Mouse (Mus musculus) testis, postnatal 10 days (tissue): ENCODE measurements around the gene Lpcat1.
A peak's percentile ranks its signal among the peaks of the same experiment; 100 is the strongest.

Source experiments
- DNase-seq: peaks from one replicate; pipeline ENCODE4 v3.0.0; 2021; ENCODE audit warnings: low spot score

Gene Lpcat1

GRCm38 (mm10) chr13:73446943-73447342 lies 20.1 kb upstream of the Lpcat1 start:
- DNase-seq = peak; percentile 73

GRCm38 (mm10) chr13:73447478-73447877 lies 19.5 kb upstream of the Lpcat1 start:
- no peak for DNase-seq

DNA sequence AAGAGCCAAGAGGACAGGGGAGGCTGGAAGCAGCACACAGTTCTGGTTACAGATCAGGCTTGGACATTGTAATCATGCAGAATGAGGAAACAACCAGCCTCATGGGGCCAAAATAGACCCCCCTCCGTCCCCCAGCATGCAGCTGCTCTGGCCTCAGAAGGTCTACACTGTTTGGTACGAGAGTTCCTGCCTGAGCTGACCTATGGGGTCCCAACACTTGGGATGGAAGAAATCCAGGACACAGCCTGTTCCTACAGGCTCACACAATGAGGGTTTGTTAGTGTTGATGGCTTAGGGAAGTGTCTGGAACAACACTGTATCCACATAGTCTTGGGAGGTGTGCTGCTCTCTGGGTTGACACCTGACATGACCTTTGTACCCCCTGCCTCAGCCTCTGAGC lies 18.8 kb upstream of the Lpcat1 start:
- no peak for DNase-seq

DNA sequence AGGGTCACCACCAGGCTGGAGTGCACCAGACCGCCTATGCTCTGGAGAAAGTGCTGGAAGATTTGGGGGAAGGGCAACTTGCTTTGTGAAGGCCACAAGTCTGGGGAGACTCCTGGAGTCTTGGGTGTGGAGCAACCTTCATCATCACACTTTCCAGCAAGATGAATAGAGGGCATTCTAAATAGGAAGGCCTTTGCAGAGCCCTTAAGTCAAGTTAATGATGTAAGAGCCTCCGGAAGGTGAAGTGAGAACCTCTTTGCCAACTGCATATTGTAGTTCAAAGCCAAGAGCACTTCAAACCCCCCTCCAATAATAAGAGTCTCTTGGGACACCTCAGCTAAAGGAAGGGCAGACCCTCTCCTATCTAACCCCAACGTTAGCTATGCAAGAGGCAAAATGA lies 18.3 kb upstream of the Lpcat1 start:
- no peak for DNase-seq

- DNase-seq = no peak
Observed at GRCm38 (mm10) chr13:73453503-73454217, 13.3 kb upstream of the Lpcat1 start.

- DNase-seq = no peak
Observed at GRCm38 (mm10) chr13:73455328-73455727, 11.7 kb upstream of the Lpcat1 start.

DNA sequence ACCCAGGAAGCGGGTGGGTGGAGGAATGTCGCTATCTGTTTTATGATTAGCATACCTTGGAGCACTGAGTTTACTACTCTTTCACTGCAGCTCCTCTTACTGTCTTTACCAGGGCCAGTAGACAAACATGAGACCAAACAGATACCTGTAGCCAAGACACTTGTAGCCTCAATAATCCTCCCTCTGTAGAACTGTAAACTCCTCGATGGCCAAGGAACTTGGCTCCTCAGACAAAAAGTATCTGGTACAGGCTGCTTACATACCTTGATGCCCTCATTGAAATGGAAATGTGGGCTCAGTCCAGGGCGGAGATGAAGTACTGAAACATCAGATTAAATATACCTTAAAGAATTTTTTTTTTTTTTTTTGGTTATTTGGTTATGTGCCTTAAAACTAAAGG lies 9.7 kb upstream of the Lpcat1 start:
- no peak for DNase-seq

GRCm38 (mm10) chr13:73457741-73458140 lies 9.3 kb upstream of the Lpcat1 start:
- no peak for DNase-seq

- DNase-seq = no peak
Observed at GRCm38 (mm10) chr13:73458719-73459118, 8.3 kb upstream of the Lpcat1 start.

DNA sequence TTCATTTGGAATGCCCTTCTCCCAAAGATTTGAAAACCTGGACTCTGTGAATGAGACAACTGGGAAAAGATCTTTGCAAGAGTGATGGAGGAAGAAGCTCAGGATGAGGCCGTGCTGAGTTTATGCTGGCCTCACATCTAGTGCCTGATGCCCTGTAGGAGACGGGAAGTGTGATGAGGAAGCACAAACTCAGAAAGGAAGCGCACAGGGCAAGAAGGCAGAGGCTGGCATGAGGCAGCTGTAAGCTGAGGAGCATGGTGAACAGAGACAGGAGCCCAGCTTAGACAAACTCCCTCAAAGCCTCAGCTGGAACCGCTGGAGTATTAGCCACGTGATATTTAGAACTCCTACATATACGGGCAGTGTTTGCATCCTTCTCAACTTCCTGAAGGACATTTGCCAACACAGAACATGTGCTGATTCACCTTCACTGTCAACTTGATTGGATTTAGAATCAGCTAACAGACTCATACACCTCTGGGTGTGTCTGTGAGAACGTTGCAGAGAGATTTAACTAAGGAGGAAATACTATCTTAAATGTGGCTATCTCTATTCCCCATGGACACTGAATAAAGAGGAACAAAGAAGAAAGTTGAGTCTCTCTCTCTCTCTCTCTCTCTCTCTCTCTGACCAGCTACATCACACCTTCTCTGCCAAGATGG lies 7.7 kb upstream of the Lpcat1 start:
- DNase-seq = no peak

GRCm38 (mm10) chr13:73461551-73461950 lies 5.4 kb upstream of the Lpcat1 start:
- DNase-seq = no peak

- DNase-seq = no peak
Observed at GRCm38 (mm10) chr13:73465156-73465555, 1.8 kb upstream of the Lpcat1 start.

- DNase-seq = no peak
Observed at GRCm38 (mm10) chr13:73466411-73466810, 586 bp upstream of the Lpcat1 start.

DNA sequence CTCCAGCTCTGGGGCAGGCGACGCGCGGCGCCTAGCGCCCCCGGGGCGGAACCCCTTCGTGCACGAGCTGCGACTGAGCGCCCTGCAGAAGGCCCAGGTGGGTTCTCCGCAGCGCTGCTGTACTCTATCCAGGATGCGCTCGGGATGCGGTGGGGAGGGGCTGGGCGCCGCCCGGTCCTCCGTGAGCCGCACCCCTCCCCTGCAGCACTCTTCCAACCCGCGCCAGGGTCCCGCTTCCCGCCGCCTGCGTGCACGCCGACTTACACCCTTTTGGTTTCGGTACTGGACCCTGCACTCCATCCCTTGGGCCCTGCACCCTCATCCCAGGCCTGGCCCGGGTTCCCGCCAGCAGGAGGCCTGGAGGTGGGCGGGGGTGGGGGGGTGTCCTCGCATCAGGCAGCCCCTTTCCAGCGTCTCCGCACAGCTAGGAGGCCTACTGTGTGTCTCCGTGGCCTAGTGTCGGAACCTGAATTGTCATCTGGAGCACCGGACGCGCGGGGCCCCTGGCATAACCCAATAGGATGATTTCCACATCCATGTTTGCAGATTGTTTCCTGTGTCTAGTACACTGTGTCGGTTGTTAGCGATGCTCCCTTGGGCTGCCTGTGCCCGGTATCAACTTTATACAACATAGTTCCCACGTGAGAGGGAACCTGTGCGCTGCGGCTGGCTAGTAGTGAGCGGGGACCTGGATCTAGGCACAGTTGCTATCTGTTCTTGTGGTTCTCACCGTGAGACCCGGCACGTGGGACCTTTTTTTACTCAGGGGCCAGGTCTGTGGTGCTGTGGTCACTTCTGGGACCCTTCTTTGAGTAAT lies 632 bp downstream of the Lpcat1 start:
- DNase-seq = peak; percentile 67

DNA sequence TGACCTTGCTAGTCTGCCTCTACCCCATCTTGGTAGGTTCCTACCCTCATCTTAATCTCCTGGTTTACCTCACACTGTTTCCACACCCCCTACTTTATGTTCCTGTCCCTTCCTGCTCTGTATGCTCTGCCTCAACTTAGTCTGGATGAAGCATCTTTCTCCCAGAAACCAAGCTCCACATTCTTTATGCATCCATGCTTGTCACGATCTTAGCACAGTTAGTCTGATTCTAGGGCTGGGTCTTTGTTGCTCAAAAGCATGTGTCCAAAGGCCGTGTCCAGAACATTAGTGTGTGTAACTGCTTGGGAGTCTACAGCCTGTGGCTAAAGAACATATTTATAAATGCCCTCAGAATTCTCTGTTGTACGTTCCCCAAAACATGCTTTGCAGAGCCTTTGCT lies 1.8 kb downstream of the Lpcat1 start:
- no peak for DNase-seq

GRCm38 (mm10) chr13:73469257-73469967 lies 2.4 kb downstream of the Lpcat1 start:
- DNase-seq = no peak

DNA sequence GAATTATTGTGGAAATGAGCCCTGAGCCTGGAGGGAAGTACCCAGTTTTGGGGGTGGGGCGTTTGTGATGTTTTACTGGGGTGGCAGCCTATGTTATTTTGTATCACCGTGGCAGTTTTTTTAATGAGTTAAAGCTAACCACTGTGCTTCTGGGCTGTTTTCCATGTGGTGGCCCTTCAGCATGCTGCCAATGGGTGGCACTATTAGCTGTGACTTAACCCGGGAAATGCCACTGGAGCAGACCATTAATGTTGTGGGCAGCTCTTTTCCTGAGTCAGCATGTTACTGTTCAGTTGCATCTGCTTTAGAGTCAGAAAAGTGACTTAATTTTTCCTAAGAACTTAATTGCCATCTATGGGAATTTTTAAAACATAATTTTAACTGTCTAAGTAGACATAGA lies 5.5 kb downstream of the Lpcat1 start:
- no peak for DNase-seq

GRCm38 (mm10) chr13:73473746-73474145 lies 6.7 kb downstream of the Lpcat1 start:
- DNase-seq = no peak

DNA sequence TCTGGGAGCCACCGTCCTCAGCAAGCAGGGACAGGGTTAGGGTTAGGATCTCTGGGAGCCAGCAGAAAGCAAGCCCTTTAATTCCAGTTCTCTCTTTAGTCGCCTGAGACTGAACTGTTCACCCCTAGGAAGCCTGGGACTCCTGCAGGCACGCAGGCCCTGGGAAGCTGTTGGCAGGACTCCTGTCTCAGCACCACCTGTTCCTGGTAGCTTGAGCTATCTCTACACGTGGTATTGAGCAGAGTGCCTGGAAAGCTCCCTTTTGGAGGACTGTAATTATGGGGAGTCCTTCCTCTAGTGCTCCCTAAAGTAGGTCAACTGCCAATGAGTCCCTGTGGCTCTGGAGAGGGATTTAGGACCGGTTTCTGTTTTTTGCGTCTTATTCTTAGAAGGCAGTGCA lies 7.2 kb downstream of the Lpcat1 start:
- no peak for DNase-seq

GRCm38 (mm10) chr13:73475058-73475980 lies 8.3 kb downstream of the Lpcat1 start:
- no peak for DNase-seq

DNA sequence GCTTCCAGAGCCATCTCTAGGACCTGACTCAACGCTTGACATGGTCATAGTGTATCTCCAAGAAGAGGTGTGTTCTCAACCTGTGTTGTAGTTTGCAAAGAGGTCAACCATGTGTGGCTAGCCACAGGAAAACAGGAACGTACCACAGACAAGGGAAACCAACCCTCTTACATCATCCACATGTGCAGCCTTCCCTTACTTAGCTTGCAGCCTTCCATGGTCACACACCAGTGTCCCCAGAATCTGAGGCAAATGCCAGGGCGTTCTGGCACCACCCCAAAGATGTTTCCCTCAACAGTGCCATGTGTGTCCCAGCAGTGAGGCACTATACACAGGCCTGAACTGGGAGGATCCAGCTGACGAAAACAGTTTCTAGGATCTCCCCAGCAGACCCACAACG lies 9.3 kb downstream of the Lpcat1 start:
- no peak for DNase-seq
